8 mouse cellular contexts compared by ENCODE assay signal in the genomic region with DNA sequence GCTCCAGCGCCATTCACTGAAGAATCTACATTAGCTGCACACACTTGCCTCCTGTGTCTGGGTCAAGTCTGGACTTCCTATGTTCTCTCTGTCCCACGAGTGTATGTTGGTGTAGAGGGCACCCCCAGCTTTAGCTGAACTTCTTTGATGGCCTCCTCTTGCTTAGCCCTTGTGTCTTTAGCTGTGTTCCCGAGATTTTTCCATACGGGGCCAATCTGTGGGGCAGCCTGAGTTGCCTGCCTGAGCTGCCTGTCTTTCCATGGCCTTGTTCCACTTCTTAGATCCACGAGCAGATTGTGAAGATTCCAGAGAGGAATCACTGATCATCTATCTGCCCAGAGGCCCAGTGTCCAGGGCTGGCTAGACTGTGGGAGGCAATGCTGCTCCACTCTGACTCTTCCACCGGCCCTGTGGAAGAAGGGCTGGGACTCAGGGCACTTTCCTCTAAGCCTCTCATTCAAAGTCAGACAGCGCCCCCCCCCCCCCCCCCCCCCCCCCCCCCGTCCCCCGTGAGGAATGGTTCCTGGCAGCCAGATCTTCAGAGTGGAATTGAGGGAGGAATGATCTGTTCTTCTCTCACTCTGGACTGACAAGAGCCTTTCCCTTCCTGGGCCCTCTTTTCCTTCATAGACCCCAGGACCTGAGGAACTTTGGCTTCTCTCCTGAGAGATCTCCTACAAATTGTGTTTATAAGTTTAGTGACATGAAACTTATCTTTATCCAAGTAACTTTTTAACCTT. TPM values are rescaled to one million over a fixed set of nuclear protein-coding genes. Genes with fewer than 3 reads are reported as not detected.
DNase-seq lines count a peak whose midpoint lies in the region; ATAC-seq and TF ChIP-seq lines count a peak whose summit lies in the region.
"Had no signal": no experiment of that assay in that cellular context is flagged by ENCODE, and none has a peak within 500 bp of the region (broad histone marks: within the 10 kb centered on the region; RNA-seq: fewer than 3 reads in every experiment).

No protein-coding gene starts in this region.

- H3K36me3 ChIP-seq in hindbrain, embryonic 10.5 days, result no peaks in the 10 kb centered on the region
- no peaks in the 10 kb centered on the region for H3K36me3 ChIP-seq in liver, embryonic 14.5 days (replicated peaks; ENCODE audit: control insufficient read depth, insufficient read depth, low read depth)

- H3K9ac ChIP-seq in liver, embryonic 14.5 days (replicated peaks), result no peak overlapping the region

- peak overlapping the region; percentile 4; the same call in 1 of the 2 replicates for H3K4me3 ChIP-seq in hindbrain, embryonic 10.5 days
- no peak overlapping the region for H3K4me3 ChIP-seq in liver, embryonic 14.5 days (ENCODE audit: insufficient read depth in 1 of 2, low read depth in 2 of 2, low read length in 2 of 2)

- H3K4me2 ChIP-seq in liver, embryonic 14.5 days (ENCODE audit: low read depth), result no peak overlapping the region

- intact Hi-C loops in gastrocnemius, postnatal 36 days (cut with DNase I), result loop anchor here (2.0 kb wide), 1 partner anchor 30 kb away; a partner anchor contains a TSS

- peak overlapping the region; percentile 51; the same call in 1 of the 2 replicates for H3K27ac ChIP-seq in hindbrain, embryonic 10.5 days
- H3K27ac ChIP-seq in liver, embryonic 14.5 days, result peak overlapping the region; percentile 60

- TF ChIP-seq CTCF in liver, embryonic 14.5 days (IDR thresholded peaks at IDR 0.05; ENCODE audit: low read depth), result no peak

- TF ChIP-seq EP300 in liver, embryonic 14.5 days (IDR thresholded peaks at IDR 0.05; ENCODE audit: low read depth), result no peak

- no peak for ATAC-seq in liver, embryonic 14.5 days (ENCODE audit: insufficient read depth)

- no peaks in the 10 kb centered on the region for H3K4me1 ChIP-seq in hindbrain, embryonic 10.5 days (replicated peaks)
- peaks cover 34 to 45% of the 10 kb centered on the region in 2 experiments for H3K4me1 ChIP-seq in liver, embryonic 14.5 days (replicated peaks; ENCODE audit: control insufficient read depth in 2 of 2, insufficient read depth in 2 of 2, low read length in 1 of 2)

- no peaks in the 10 kb centered on the region for H3K27me3 ChIP-seq in hindbrain, embryonic 10.5 days (ENCODE audit: insufficient read depth, poor library complexity, severe bottlenecking)
- no peaks in the 10 kb centered on the region for H3K27me3 ChIP-seq in liver, embryonic 14.5 days (ENCODE audit: control insufficient read depth, insufficient read depth, low read length)

- no peaks in the 10 kb centered on the region for H3K9me3 ChIP-seq in hindbrain, embryonic 10.5 days
- no peaks in the 10 kb centered on the region for H3K9me3 ChIP-seq in liver, embryonic 14.5 days (ENCODE audit: control insufficient read depth, low read length)

- WGBS in hindbrain, embryonic 10.5 days, result 48% methylated on average over 7 of the region's 9 CpGs
- WGBS in liver, embryonic 14.5 days (ENCODE audit: insufficient replicate concordance), result 61% methylated on average over 6 of the region's 9 CpGs

- peak; percentile 44 for DNase-seq in 3T3-L1 (ENCODE audit: low read depth, low spot score)
- peak; percentile 35 for DNase-seq in 416B (ENCODE audit: low read depth)
- DNase-seq in hindbrain, embryonic 10.5 days (ENCODE audit: low spot score), result no peak
- no peak for DNase-seq in liver, embryonic 14.5 days (ENCODE audit: low read depth in 3 of 3, low spot score in 3 of 3)
- DNase-seq in urinary bladder, postnatal 10 days (ENCODE audit: low spot score), result no peak
- DNase-seq in spleen, postnatal 14 days (ENCODE audit: low spot score in 2 of 2), result no peak
- no peak for DNase-seq in gastrocnemius, postnatal 36 days

RNA-seq across cellular contexts. Expression of a gene that starts 12.1 kb away (rescaled TPM):
- polyA plus RNA-seq in hindbrain, embryonic 10.5 days (2016; fragmentation: Nextera tagmentation; extraction: Ambion mirVana), result not detected in 2 replicates
- not detected in 2 replicates for polyA plus RNA-seq in liver, embryonic 14.5 days (2012; rRNA removed)
- not detected in 2 replicates for polyA plus RNA-seq in liver, embryonic 14.5 days (2014; fragmentation: Nextera tagmentation; extraction: Ambion mirVana)
- not detected for total RNA-seq in gastrocnemius, postnatal 36 days (2021)
- total RNA-seq: adrenal gland, postnatal 36 days had no signal

RNA-seq across cellular contexts. Expression of a gene that starts 19.9 kb away (rescaled TPM):
- polyA plus RNA-seq in hindbrain, embryonic 10.5 days (2016; fragmentation: Nextera tagmentation; extraction: Ambion mirVana), result 26.4 and 35.1 TPM in 2 replicates
- 0.64 and 0.84 TPM in 2 replicates for polyA plus RNA-seq in liver, embryonic 14.5 days (2012; rRNA removed)
- 0.39 and 0.68 TPM in 2 replicates for polyA plus RNA-seq in liver, embryonic 14.5 days (2014; fragmentation: Nextera tagmentation; extraction: Ambion mirVana)
- under 1 TPM; 0.20 to 0.22 TPM for total RNA-seq in gastrocnemius, postnatal 36 days (2021)

RNA-seq across cellular contexts. Expression of a gene that starts 23.3 kb away (rescaled TPM):
- not detected in 2 replicates for polyA plus RNA-seq in hindbrain, embryonic 10.5 days (2016; fragmentation: Nextera tagmentation; extraction: Ambion mirVana)
- polyA plus RNA-seq in liver, embryonic 14.5 days (2012; rRNA removed), result 8.3 and 9.2 TPM in 2 replicates
- polyA plus RNA-seq in liver, embryonic 14.5 days (2014; fragmentation: Nextera tagmentation; extraction: Ambion mirVana), result 6.0 and 9.6 TPM in 2 replicates
- not detected for total RNA-seq in gastrocnemius, postnatal 36 days (2021)

RNA-seq across cellular contexts. Expression of a gene that starts 30.5 kb away (rescaled TPM):
- polyA plus RNA-seq in hindbrain, embryonic 10.5 days (2016; fragmentation: Nextera tagmentation; extraction: Ambion mirVana), result 21.0 and 23.9 TPM in 2 replicates
- polyA plus RNA-seq in liver, embryonic 14.5 days (2012; rRNA removed), result 27.8 and 30.8 TPM in 2 replicates
- 61.5 and 73.5 TPM in 2 replicates for polyA plus RNA-seq in liver, embryonic 14.5 days (2014; fragmentation: Nextera tagmentation; extraction: Ambion mirVana)
- 10 to 100 TPM; 30.2 to 45.6 TPM for total RNA-seq in gastrocnemius, postnatal 36 days (2021)

RNA-seq across cellular contexts. Expression of a gene that starts 37.0 kb away (rescaled TPM):
- polyA plus RNA-seq in hindbrain, embryonic 10.5 days (2016; fragmentation: Nextera tagmentation; extraction: Ambion mirVana), result 5.1 and 5.2 TPM in 2 replicates
- 0.33 and 0.51 TPM in 2 replicates for polyA plus RNA-seq in liver, embryonic 14.5 days (2012; rRNA removed)
- polyA plus RNA-seq in liver, embryonic 14.5 days (2014; fragmentation: Nextera tagmentation; extraction: Ambion mirVana), result 0.36 and 0.80 TPM in 2 replicates
- total RNA-seq in gastrocnemius, postnatal 36 days (2021), result under 1 TPM in 1 of 2 experiments, not detected in 1; 0.12 TPM

Comparison
In these comparisons a context has a peak if more than half of its experiments do, and no peak if none do; other contexts are left out.
1. DNase-seq: peak in 3T3-L1 (single experiment) and 416B (single experiment); none in hindbrain, embryonic 10.5 days (single experiment), liver, embryonic 14.5 days (0 of 3), urinary bladder, postnatal 10 days (single experiment), spleen, postnatal 14 days (0 of 2) and gastrocnemius, postnatal 36 days (0 of 2).
2. RNA of a gene that starts 19.9 kb away (polyA plus RNA-seq): 26.4 to 35.1 TPM in hindbrain, embryonic 10.5 days; 0.39 to 0.84 TPM in liver, embryonic 14.5 days; every median in the first group is over 10 times any median in the second.